Mouse (Mus musculus) liver (tissue): Measurements from ENCODE around the gene Ube2u.
A peak's percentile ranks its signal among the peaks of the same experiment; 100 is the strongest.
"Not testable (repeated sequence)": the region's sequence is repeated elsewhere in the genome, so short reads cannot be mapped to it uniquely, and the experiment has no call there.

Source experiments
- DNase-seq: peaks from one replicate; pipeline ENCODE4 v3.0.0-alpha.2; 2020; ENCODE audit warnings: mixed read lengths

Ube2u gene

GRCm38 (mm10) chr4:100478592-100479321, at the start of gene Ube2u:
Ube2u (plus strand) TSS chr4:100478849.
- peak; percentile 32 for DNase-seq

- DNase-seq = no peak
Observed at GRCm38 (mm10) chr4:100429371-100429900, 49.2 kb upstream of the Ube2u start.

GRCm38 (mm10) chr4:100435281-100436168, 43.1 kb upstream of the Ube2u start:
- DNase-seq = no peak

- no peak for DNase-seq
Observed at GRCm38 (mm10) chr4:100436169-100436547, 42.5 kb upstream of the Ube2u start.

- no peak for DNase-seq
Observed at GRCm38 (mm10) chr4:100446897-100447296, 31.8 kb upstream of the Ube2u start.

- DNase-seq = no peak
Observed at GRCm38 (mm10) chr4:100462493-100463120, 16.0 kb upstream of the Ube2u start.

- no peak for DNase-seq
Observed at GRCm38 (mm10) chr4:100488447-100488846, 9.8 kb downstream of the Ube2u start.

- DNase-seq = no peak
Observed at GRCm38 (mm10) chr4:100495176-100495575, 16.5 kb downstream of the Ube2u start.

GRCm38 (mm10) chr4:100496521-100496920, 17.9 kb downstream of the Ube2u start:
- no peak for DNase-seq

- DNase-seq = no peak
Observed at GRCm38 (mm10) chr4:100498192-100498591, 19.5 kb downstream of the Ube2u start.

- DNase-seq = not testable (repeated sequence)
Observed at GRCm38 (mm10) chr4:100499037-100499601, 20.5 kb downstream of the Ube2u start.

GRCm38 (mm10) chr4:100503337-100503736, 24.7 kb downstream of the Ube2u start:
- no peak for DNase-seq

- no peak for DNase-seq
Observed at GRCm38 (mm10) chr4:100517646-100518045, 39.0 kb downstream of the Ube2u start.

GRCm38 (mm10) chr4:100522534-100522933, 43.9 kb downstream of the Ube2u start:
- no peak for DNase-seq

GRCm38 (mm10) chr4:100524741-100525140, 46.1 kb downstream of the Ube2u start:
- no peak for DNase-seq

GRCm38 (mm10) chr4:100526296-100526695, 47.6 kb downstream of the Ube2u start:
- DNase-seq = no peak

GRCm38 (mm10) chr4:100527086-100527485, 48.4 kb downstream of the Ube2u start:
- DNase-seq = no peak

- peak; percentile 28 for DNase-seq
Observed at GRCm38 (mm10) chr4:100527554-100528001, 48.9 kb downstream of the Ube2u start.

GRCm38 (mm10) chr4:100533607-100534006, 55.0 kb downstream of the Ube2u start:
- DNase-seq = no peak

GRCm38 (mm10) chr4:100534946-100535345, 56.3 kb downstream of the Ube2u start:
- no peak for DNase-seq

- peak; percentile 10 for DNase-seq
Observed at GRCm38 (mm10) chr4:100537898-100538297, 59.2 kb downstream of the Ube2u start.

- no peak for DNase-seq
Observed at GRCm38 (mm10) chr4:100539483-100539882, 60.8 kb downstream of the Ube2u start.

GRCm38 (mm10) chr4:100547905-100548304, 69.3 kb downstream of the Ube2u start:
- DNase-seq = peak; percentile 6
